Mouse (Mus musculus) embryonic facial prominence, embryonic 13.5 days (tissue): ENCODE data around the gene Hist1h2ak. TPM values are rescaled to one million over a fixed set of nuclear protein-coding genes. Genes with fewer than 3 reads are reported as not detected.
"Not testable (repeated sequence)": the region's sequence is repeated elsewhere in the genome, so short reads cannot be mapped to it uniquely, and the experiment has no call there.

Experiments
- ATAC-seq: fragments of 200-750 bp; cut with Nextera tagmentation; 2 replicates; pipeline ENCODE4 v1.8.0; 2017; ENCODE audit warnings: low read depth; ENCODE audit not compliant: insufficient number of reproducible peaks, insufficient read depth, low FRiP score, low TSS enrichment
- H3K27ac ChIP-seq: fragments of 300-500 bp; sonication (generic); 2 replicates; pipeline ENCODE4 v1.5.1; 2015; ENCODE audit warnings: moderate library complexity, mild to moderate bottlenecking, inconsistent platforms
- H3K27me3 ChIP-seq: fragments of 300-500 bp; sonication (generic); 2 replicates; pipeline ENCODE4 v1.6.1; 2015; ENCODE audit warnings: mild to moderate bottlenecking, inconsistent platforms
- H3K36me3 ChIP-seq: fragments of 300-500 bp; sonication (generic); 2 replicates; pipeline ENCODE4 v1.6.1; 2015; ENCODE audit warnings: mild to moderate bottlenecking, inconsistent platforms
- H3K4me1 ChIP-seq: fragments of 300-500 bp; sonication (generic); 2 replicates; pipeline ENCODE4 v1.6.1; 2015; ENCODE audit warnings: inconsistent platforms
- H3K4me2 ChIP-seq: fragments of 300-500 bp; sonication (generic); 2 replicates; pipeline ENCODE4 v1.6.1; 2015; ENCODE audit warnings: moderate library complexity, mild to moderate bottlenecking, inconsistent platforms
- H3K4me3 ChIP-seq: fragments of 300-500 bp; sonication (generic); 2 replicates; pipeline ENCODE4 v1.5.1; 2015; ENCODE audit warnings: mild to moderate bottlenecking, inconsistent platforms
- H3K9ac ChIP-seq: fragments of 300-500 bp; sonication (generic); 2 replicates; pipeline ENCODE4 v1.6.1; 2015; ENCODE audit warnings: mild to moderate bottlenecking, inconsistent platforms
- H3K9me3 ChIP-seq: fragments of 300-500 bp; sonication (generic); 2 replicates; pipeline ENCODE4 v1.6.1; 2016; ENCODE audit warnings: inconsistent platforms
- WGBS: fragments of 180-500 bp; shearing (Covaris S2); methylation state at CpG from one replicate; pipeline ENCODE4 v1.1.7; 2015; ENCODE audit warnings: mixed read lengths; 5-methylcytosine and 5-hydroxymethylcytosine counted together
- polyA plus RNA-seq: library from polyadenylated mRNA; unstranded; fragments of >200 nt; fragmentation: Nextera tagmentation; extraction: Ambion mirVana; gene quantifications from 2 replicates; pipeline ENCODE4 v1.2.1, GENCODE M21; 2015

Gene Hist1h2ak
- polyA plus RNA-seq, 1 experiment from 2014 or later: 33.2 TPM

GRCm38 (mm10) chr13:21727948-21728572 lies 25.6 kb downstream of the Hist1h2ak start:
- Histone ChIP-seq H3K4me3 (no peak overlapping the region), H3K27ac (no peak overlapping the region), H3K4me2 (no peak overlapping the region), H3K36me3 (no peaks in the 10 kb centered on the region), H3K27me3 (no peaks in the 10 kb centered on the region), H3K4me1 (no peaks in the 10 kb centered on the region), H3K9me3 (no peaks in the 10 kb centered on the region), H3K9ac (no peak overlapping the region)
- ATAC-seq: no peak
- WGBS: 33% methylated on average over 11 of the region's 11 CpGs

GRCm38 (mm10) chr13:21722993-21723836 lies 30.4 kb downstream of the Hist1h2ak start:
- Histone ChIP-seq H3K9me3 (no peaks in the 10 kb centered on the region), H3K27ac (peak overlapping the region; percentile 92), H3K36me3 (no peaks in the 10 kb centered on the region), H3K4me1 (peaks cover 28% of the 10 kb centered on the region), H3K9ac (no peak overlapping the region), H3K4me2 (peak overlapping the region; percentile 64), H3K4me3 (peak overlapping the region; percentile 45; the same call in 1 of the 2 replicates), H3K27me3 (no peaks in the 10 kb centered on the region)
- 27% methylated on average over 5 of the region's 5 CpGs for WGBS
- ATAC-seq: no peak

- Histone ChIP-seq H3K4me1 (peaks cover 31% of the 10 kb centered on the region), H3K36me3 (no peaks in the 10 kb centered on the region), H3K4me2 (peak overlapping the region; percentile 64), H3K9me3 (no peaks in the 10 kb centered on the region), H3K27ac (peak overlapping the region; percentile 92), H3K27me3 (no peaks in the 10 kb centered on the region), H3K4me3 (peak overlapping the region; percentile 45), H3K9ac (peak overlapping the region; percentile 72)
- WGBS: 2% methylated on average over 11 of the region's 11 CpGs
- no peak for ATAC-seq
Observed at GRCm38 (mm10) chr13:21722373-21722925, 31.2 kb downstream of the Hist1h2ak start.

GRCm38 (mm10) chr13:21721757-21722372 lies 31.8 kb downstream of the Hist1h2ak start, which contains the start of gene Hist1h2bm:
Hist1h2bm (plus strand) TSS chr13:21722044.
- ATAC-seq: peak; percentile 96
- H3K4me1 ChIP-seq: peaks cover 31% of the 10 kb centered on the region
- under 1% methylated on average over 37 of the region's 37 CpGs for WGBS
- H3K9ac ChIP-seq: peak within 1 kb of the TSS; percentile 73
- peak within 1 kb of the TSS; percentile 45 for H3K4me3 ChIP-seq
- not testable (repeated sequence) for H3K9me3 ChIP-seq, H3K36me3 ChIP-seq, H3K27me3 ChIP-seq
- peak within 1 kb of the TSS; percentile 92 for H3K27ac ChIP-seq
- peak within 1 kb of the TSS; percentile 64 for H3K4me2 ChIP-seq

GRCm38 (mm10) chr13:21721107-21721756 lies 32.4 kb downstream of the Hist1h2ak start:
- peak overlapping the region; percentile 88 for H3K27ac ChIP-seq
- H3K4me1 ChIP-seq: peaks cover 31% of the 10 kb centered on the region
- H3K9ac ChIP-seq: peak overlapping the region; percentile 73
- peak overlapping the region; percentile 64 for H3K4me2 ChIP-seq
- ATAC-seq: 0 out of 2 replicates have a peak, but pooled peaks have one; percentile 0
- not testable (repeated sequence) for H3K9me3 ChIP-seq, H3K36me3 ChIP-seq, H3K27me3 ChIP-seq
- WGBS: 1% methylated on average over 21 of the region's 44 CpGs
- peak overlapping the region; percentile 45 for H3K4me3 ChIP-seq

GRCm38 (mm10) chr13:21718381-21719080 lies 35.1 kb downstream of the Hist1h2ak start:
- Histone ChIP-seq H3K27me3 (no peaks in the 10 kb centered on the region), H3K4me1 (peaks cover 38% of the 10 kb centered on the region), H3K4me3 (peak overlapping the region; percentile 50), H3K27ac (peak overlapping the region; percentile 92), H3K4me2 (peak overlapping the region; percentile 85), H3K36me3 (no peaks in the 10 kb centered on the region), H3K9ac (peak overlapping the region; percentile 79), H3K9me3 (no peaks in the 10 kb centered on the region)
- 50% methylated on average over 4 of the region's 4 CpGs for WGBS
- ATAC-seq: no peak

- ATAC-seq: peak; percentile 33; the same call in 1 of the 2 replicates
- peak within 1 kb of the TSS; percentile 79 for H3K9ac ChIP-seq
- H3K9me3 ChIP-seq, H3K27me3 ChIP-seq, H3K36me3 ChIP-seq: not testable (repeated sequence)
- H3K4me1 ChIP-seq: peaks cover 37% of the 10 kb centered on the region
- peak within 1 kb of the TSS; percentile 85 for H3K4me2 ChIP-seq
- under 1% methylated on average over 29 of the region's 56 CpGs for WGBS
- peak within 1 kb of the TSS; percentile 96 for H3K27ac ChIP-seq
- H3K4me3 ChIP-seq: peak within 1 kb of the TSS; percentile 50
Observed at GRCm38 (mm10) chr13:21717397-21718357, 36.0 kb downstream of the Hist1h2ak start, which contains the start of gene Hist1h3h. Hist1h3h (plus strand) TSS chr13:21717659.

GRCm38 (mm10) chr13:21716540-21717391 lies 36.9 kb downstream of the Hist1h2ak start:
- H3K9me3 ChIP-seq, ATAC-seq: not testable (repeated sequence)

GRCm38 (mm10) chr13:21715864-21716539 lies 37.6 kb downstream of the Hist1h2ak start, which contains the start of the genes Hist1h2bl and Hist1h2ai:
Hist1h2bl (minus strand) TSS chr13:21716143.
Hist1h2ai (plus strand) TSS chr13:21716422.
- H3K4me2 ChIP-seq: peak within 1 kb of the TSS; percentile 85
- H3K9ac ChIP-seq: peak within 1 kb of the TSS; percentile 79
- peak within 1 kb of the TSS; percentile 96 for H3K27ac ChIP-seq
- peak within 1 kb of the TSS; percentile 50 for H3K4me3 ChIP-seq
- not testable (repeated sequence) for H3K27me3 ChIP-seq, H3K36me3 ChIP-seq, H3K9me3 ChIP-seq
- WGBS: under 1% methylated on average over 38 of the region's 50 CpGs
- H3K4me1 ChIP-seq: peaks cover 35% of the 10 kb centered on the region
- peak; percentile 89 for ATAC-seq

More at GRCm38 (mm10) chr13:21716540-21717391, 36.9 kb downstream of the Hist1h2ak start:
- peaks cover 33% of the 10 kb centered on the region for H3K4me1 ChIP-seq
- peak overlapping the region; percentile 85 for H3K4me2 ChIP-seq
- not testable (repeated sequence) for H3K36me3 ChIP-seq, H3K27me3 ChIP-seq
- H3K4me3 ChIP-seq: peak overlapping the region; percentile 50
- H3K27ac ChIP-seq: peak overlapping the region; percentile 96
- WGBS: under 1% methylated on average over 13 of the region's 38 CpGs
- H3K9ac ChIP-seq: peak overlapping the region; percentile 79
